Mouse (Mus musculus): Measurements from ENCODE around the gene Pfkfb3. TPM values are rescaled to one million over a fixed set of nuclear protein-coding genes. Genes with fewer than 3 reads are reported as not detected.

The Pfkfb3 gene
- polyA plus RNA-seq, 1 experiment from 2014 or later, result 14.5 TPM

- H3K4me2 ChIP-seq (ENCODE audit: low read depth, low read length), result no peak overlapping the region
- H3K9ac ChIP-seq (ENCODE audit: low read depth, low read length), result no peak overlapping the region
- no peaks in the 10 kb centered on the region for H3K9me3 ChIP-seq (ENCODE audit: control insufficient read depth, low read length)
- no peaks in the 10 kb centered on the region for H3K27me3 ChIP-seq (replicated peaks; ENCODE audit: control insufficient read depth, insufficient read depth, low read length)
- 85% methylated on average over 3 of the region's 3 CpGs for WGBS
- no peak for ATAC-seq
- H3K27ac ChIP-seq (ENCODE audit: low read length), result no peak overlapping the region
- H3K4me1 ChIP-seq (ENCODE audit: control insufficient read depth, insufficient read depth, low read length), result peaks cover 12% of the 10 kb centered on the region
- no peak overlapping the region for H3K4me3 ChIP-seq (ENCODE audit: low read length)
- peaks cover 6% of the 10 kb centered on the region; the same call in 1 of the 2 replicates for H3K36me3 ChIP-seq (ENCODE audit: control insufficient read depth, insufficient read depth, low read length)
Observed at GRCm38 (mm10) chr2:11496601-11497031, 57.3 kb downstream of the Pfkfb3 start.

- Histone ChIP-seq H3K9ac (ENCODE audit: low read depth, low read length) (no peak overlapping the region), H3K36me3 (ENCODE audit: control insufficient read depth, insufficient read depth, low read length) (peaks cover 9% of the 10 kb centered on the region; the same call in 1 of the 2 replicates), H3K9me3 (ENCODE audit: control insufficient read depth, low read length) (no peaks in the 10 kb centered on the region), H3K4me2 (ENCODE audit: low read depth, low read length) (no peak overlapping the region), H3K4me1 (ENCODE audit: control insufficient read depth, insufficient read depth, low read length) (peaks cover 5% of the 10 kb centered on the region), H3K4me3 (ENCODE audit: low read length) (no peak overlapping the region), H3K27ac (ENCODE audit: low read length) (no peak overlapping the region), H3K27me3 (replicated peaks; ENCODE audit: control insufficient read depth, insufficient read depth, low read length) (no peaks in the 10 kb centered on the region)
- WGBS, result 81% methylated on average over 6 of the region's 7 CpGs
- ATAC-seq, result no peak
Observed at GRCm38 (mm10) chr2:11494841-11495255, 59.0 kb downstream of the Pfkfb3 start.

- H3K4me2 ChIP-seq (ENCODE audit: low read depth, low read length), result no peak overlapping the region
- peaks cover 14% of the 10 kb centered on the region for H3K36me3 ChIP-seq (ENCODE audit: control insufficient read depth, insufficient read depth, low read length)
- H3K27me3 ChIP-seq (replicated peaks; ENCODE audit: control insufficient read depth, insufficient read depth, low read length), result no peaks in the 10 kb centered on the region
- H3K9me3 ChIP-seq (ENCODE audit: control insufficient read depth, low read length), result no peaks in the 10 kb centered on the region
- no peaks in the 10 kb centered on the region; the same call in 1 of the 2 replicates for H3K4me1 ChIP-seq (ENCODE audit: control insufficient read depth, insufficient read depth, low read length)
- 89% methylated on average over 5 of the region's 5 CpGs for WGBS
- no peak overlapping the region for H3K27ac ChIP-seq (ENCODE audit: low read length)
- no peak for ATAC-seq
- H3K9ac ChIP-seq (ENCODE audit: low read depth, low read length), result no peak overlapping the region
- H3K4me3 ChIP-seq (ENCODE audit: low read length), result no peak overlapping the region
Observed at GRCm38 (mm10) chr2:11492855-11493254, 61.0 kb downstream of the Pfkfb3 start.

- 85% methylated on average over 3 of the region's 3 CpGs for WGBS
- no peak overlapping the region for H3K4me3 ChIP-seq (ENCODE audit: low read length)
- peaks cover 14% of the 10 kb centered on the region for H3K36me3 ChIP-seq (ENCODE audit: control insufficient read depth, insufficient read depth, low read length)
Observed at GRCm38 (mm10) chr2:11491471-11491870, 62.4 kb downstream of the Pfkfb3 start.

GRCm38 (mm10) chr2:11490554-11490953, 63.3 kb downstream of the Pfkfb3 start:
- no peaks in the 10 kb centered on the region for H3K9me3 ChIP-seq (ENCODE audit: control insufficient read depth, low read length)
- no peak overlapping the region for H3K4me2 ChIP-seq (ENCODE audit: low read depth, low read length)
- ATAC-seq, result no peak
- H3K27ac ChIP-seq (ENCODE audit: low read length), result no peak overlapping the region
- 90% methylated on average over 4 of the region's 4 CpGs for WGBS
- peaks cover 16% of the 10 kb centered on the region for H3K36me3 ChIP-seq (ENCODE audit: control insufficient read depth, insufficient read depth, low read length)
- no peaks in the 10 kb centered on the region for H3K27me3 ChIP-seq (replicated peaks; ENCODE audit: control insufficient read depth, insufficient read depth, low read length)
- H3K4me3 ChIP-seq (ENCODE audit: low read length), result no peak overlapping the region
- no peaks in the 10 kb centered on the region; the same call in 1 of the 2 replicates for H3K4me1 ChIP-seq (ENCODE audit: control insufficient read depth, insufficient read depth, low read length)
- H3K9ac ChIP-seq (ENCODE audit: low read depth, low read length), result no peak overlapping the region

More at GRCm38 (mm10) chr2:11491471-11491870, 62.4 kb downstream of the Pfkfb3 start:
- Histone ChIP-seq H3K27ac (ENCODE audit: low read length) (no peak overlapping the region), H3K9ac (ENCODE audit: low read depth, low read length) (no peak overlapping the region), H3K4me2 (ENCODE audit: low read depth, low read length) (no peak overlapping the region), H3K4me1 (ENCODE audit: control insufficient read depth, insufficient read depth, low read length) (no peaks in the 10 kb centered on the region; the same call in 1 of the 2 replicates), H3K9me3 (ENCODE audit: control insufficient read depth, low read length) (no peaks in the 10 kb centered on the region), H3K27me3 (replicated peaks; ENCODE audit: control insufficient read depth, insufficient read depth, low read length) (no peaks in the 10 kb centered on the region)
- no peak for ATAC-seq

- H3K4me3 ChIP-seq (ENCODE audit: low read length), result no peak overlapping the region
- no peaks in the 10 kb centered on the region for H3K9me3 ChIP-seq (ENCODE audit: control insufficient read depth, low read length)
- H3K4me2 ChIP-seq (ENCODE audit: low read depth, low read length), result no peak overlapping the region
- H3K9ac ChIP-seq (ENCODE audit: low read depth, low read length), result no peak overlapping the region
- 88% methylated on average over 4 of the region's 4 CpGs for WGBS
- H3K27ac ChIP-seq (ENCODE audit: low read length), result no peak overlapping the region
- ATAC-seq, result no peak
- no peaks in the 10 kb centered on the region for H3K27me3 ChIP-seq (replicated peaks; ENCODE audit: control insufficient read depth, insufficient read depth, low read length)
- H3K36me3 ChIP-seq (ENCODE audit: control insufficient read depth, insufficient read depth, low read length), result peaks cover 28% of the 10 kb centered on the region
- H3K4me1 ChIP-seq (ENCODE audit: control insufficient read depth, insufficient read depth, low read length), result no peaks in the 10 kb centered on the region
Observed at GRCm38 (mm10) chr2:11483226-11483625, 70.7 kb downstream of the Pfkfb3 start.

GRCm38 (mm10) chr2:11482364-11482763, 71.5 kb downstream of the Pfkfb3 start:
- Histone ChIP-seq H3K9ac (ENCODE audit: low read depth, low read length) (no peak overlapping the region), H3K27ac (ENCODE audit: low read length) (no peak overlapping the region), H3K36me3 (ENCODE audit: control insufficient read depth, insufficient read depth, low read length) (peaks cover 31% of the 10 kb centered on the region), H3K4me1 (ENCODE audit: control insufficient read depth, insufficient read depth, low read length) (no peaks in the 10 kb centered on the region), H3K4me3 (ENCODE audit: low read length) (no peak overlapping the region), H3K9me3 (ENCODE audit: control insufficient read depth, low read length) (no peaks in the 10 kb centered on the region), H3K27me3 (replicated peaks; ENCODE audit: control insufficient read depth, insufficient read depth, low read length) (no peaks in the 10 kb centered on the region), H3K4me2 (ENCODE audit: low read depth, low read length) (no peak overlapping the region)
- WGBS, result 84% methylated on average over 7 of the region's 7 CpGs
- no peak for ATAC-seq

GRCm38 (mm10) chr2:11478960-11479359, 74.9 kb downstream of the Pfkfb3 start:
- ATAC-seq, result no peak
- 74% methylated on average over 2 of the region's 2 CpGs for WGBS
- H3K4me2 ChIP-seq (ENCODE audit: low read depth, low read length), result no peak overlapping the region
- H3K4me3 ChIP-seq (ENCODE audit: low read length), result no peak overlapping the region
- no peak overlapping the region for H3K27ac ChIP-seq (ENCODE audit: low read length)
- peaks cover 33% of the 10 kb centered on the region for H3K36me3 ChIP-seq (ENCODE audit: control insufficient read depth, insufficient read depth, low read length)
- no peaks in the 10 kb centered on the region for H3K4me1 ChIP-seq (ENCODE audit: control insufficient read depth, insufficient read depth, low read length)
- no peaks in the 10 kb centered on the region for H3K27me3 ChIP-seq (replicated peaks; ENCODE audit: control insufficient read depth, insufficient read depth, low read length)
- H3K9ac ChIP-seq (ENCODE audit: low read depth, low read length), result no peak overlapping the region
- H3K9me3 ChIP-seq (ENCODE audit: control insufficient read depth, low read length), result no peaks in the 10 kb centered on the region

GRCm38 (mm10) chr2:11475316-11475715, 78.6 kb downstream of the Pfkfb3 start:
- Histone ChIP-seq H3K4me3 (ENCODE audit: low read length) (no peak overlapping the region), H3K27ac (ENCODE audit: low read length) (no peak overlapping the region), H3K27me3 (replicated peaks; ENCODE audit: control insufficient read depth, insufficient read depth, low read length) (no peaks in the 10 kb centered on the region), H3K9ac (ENCODE audit: low read depth, low read length) (no peak overlapping the region), H3K36me3 (ENCODE audit: control insufficient read depth, insufficient read depth, low read length) (peaks cover 41% of the 10 kb centered on the region), H3K4me2 (ENCODE audit: low read depth, low read length) (no peak overlapping the region), H3K9me3 (ENCODE audit: control insufficient read depth, low read length) (no peaks in the 10 kb centered on the region), H3K4me1 (ENCODE audit: control insufficient read depth, insufficient read depth, low read length) (no peaks in the 10 kb centered on the region)
- 95% methylated on average over 7 of the region's 7 CpGs for WGBS
- ATAC-seq, result no peak

GRCm38 (mm10) chr2:11464661-11465099, 89.2 kb downstream of the Pfkfb3 start:
- 53% methylated on average over 3 of the region's 3 CpGs for WGBS
- H3K4me1 ChIP-seq (ENCODE audit: control insufficient read depth, insufficient read depth, low read length), result no peaks in the 10 kb centered on the region
- no peak for ATAC-seq
- H3K36me3 ChIP-seq (ENCODE audit: control insufficient read depth, insufficient read depth, low read length), result no peaks in the 10 kb centered on the region
- H3K9ac ChIP-seq (ENCODE audit: low read depth, low read length), result no peak overlapping the region
- no peaks in the 10 kb centered on the region for H3K9me3 ChIP-seq (ENCODE audit: control insufficient read depth, low read length)
- H3K4me3 ChIP-seq (ENCODE audit: low read length), result no peak overlapping the region
- H3K27ac ChIP-seq (ENCODE audit: low read length), result no peak overlapping the region
- no peak overlapping the region for H3K4me2 ChIP-seq (ENCODE audit: low read depth, low read length)
- no peaks in the 10 kb centered on the region for H3K27me3 ChIP-seq (replicated peaks; ENCODE audit: control insufficient read depth, insufficient read depth, low read length)

All from intestine, embryonic 16.5 days (tissue).